Mouse (Mus musculus): Measurements from ENCODE around the gene Usp7. TPM values are rescaled to one million over a fixed set of nuclear protein-coding genes. Genes with fewer than 3 reads are reported as not detected.
A peak's percentile ranks its signal among the peaks of the same experiment; 100 is the strongest.

Usp7 gene
- polyA plus RNA-seq, 1 experiment from 2014 or later: 61.4 TPM

DNA sequence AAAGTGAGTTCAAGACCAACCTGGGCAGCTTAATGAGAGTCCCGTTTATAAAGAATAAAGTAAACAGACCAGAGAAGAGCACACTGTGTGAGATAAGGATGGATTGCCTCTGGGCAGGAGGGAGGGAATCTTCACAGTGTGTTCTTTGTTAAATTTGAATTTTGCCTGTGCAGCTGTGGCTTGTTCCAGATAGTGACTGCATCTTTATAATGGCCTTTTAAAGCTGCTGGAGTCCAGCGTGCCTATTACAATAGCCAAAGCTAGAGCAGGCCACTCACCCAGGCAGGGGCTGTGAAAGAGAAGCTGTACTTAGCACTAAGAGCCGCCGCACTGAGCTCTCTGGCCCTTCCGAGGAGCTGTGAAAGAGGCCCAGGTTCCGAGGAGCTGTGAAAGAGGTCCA lies 146.6 kb downstream of the Usp7 start:
- Histone ChIP-seq H3K36me3 (ENCODE audit: control insufficient read depth, insufficient read depth, low read length) (peaks cover 50% of the 10 kb centered on the region), H3K4me1 (ENCODE audit: control insufficient read depth, insufficient read depth, low read length) (no peaks in the 10 kb centered on the region), H3K27me3 (ENCODE audit: control insufficient read depth, insufficient read depth, low read length) (no peaks in the 10 kb centered on the region), H3K4me3 (ENCODE audit: low read depth, low read length) (no peak overlapping the region), H3K4me2 (ENCODE audit: low read depth, low read length) (no peak overlapping the region), H3K9ac (replicated peaks; ENCODE audit: low read depth, low read length) (no peak overlapping the region), H3K9me3 (ENCODE audit: control insufficient read depth, low read length) (no peaks in the 10 kb centered on the region), H3K27ac (ENCODE audit: low read depth, low read length) (no peak overlapping the region)
- 79% methylated on average over 6 of the region's 6 CpGs for WGBS
- ATAC-seq (ENCODE audit: low read depth): no peak

DNA sequence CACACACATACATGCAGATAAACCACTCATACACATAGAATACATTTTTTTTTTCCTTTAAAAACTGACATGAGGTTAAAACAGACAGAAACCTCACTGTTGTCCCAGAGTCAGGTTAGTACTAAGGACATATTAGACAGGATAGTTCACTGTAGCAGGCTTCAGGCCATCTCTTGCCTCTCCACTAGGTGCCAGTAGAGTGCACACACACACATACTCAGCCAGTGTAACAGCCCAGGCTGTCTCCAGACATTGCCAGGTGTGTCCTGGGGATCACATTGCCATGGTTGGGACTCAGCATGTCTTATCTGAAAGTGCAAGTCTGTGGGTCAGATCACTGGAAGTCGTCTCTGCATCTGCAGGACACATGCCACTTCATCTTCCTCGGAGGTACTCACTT lies 148.3 kb downstream of the Usp7 start:
- WGBS: 82% methylated on average over 2 of the region's 2 CpGs
- Histone ChIP-seq H3K9me3 (ENCODE audit: control insufficient read depth, low read length) (no peaks in the 10 kb centered on the region), H3K36me3 (ENCODE audit: control insufficient read depth, insufficient read depth, low read length) (peaks cover 42% of the 10 kb centered on the region), H3K27ac (ENCODE audit: low read depth, low read length) (no peak overlapping the region), H3K27me3 (ENCODE audit: control insufficient read depth, insufficient read depth, low read length) (no peaks in the 10 kb centered on the region), H3K4me2 (ENCODE audit: low read depth, low read length) (no peak overlapping the region), H3K4me3 (ENCODE audit: low read depth, low read length) (no peak overlapping the region), H3K4me1 (ENCODE audit: control insufficient read depth, insufficient read depth, low read length) (no peaks in the 10 kb centered on the region; the same call in 1 of the 2 replicates), H3K9ac (replicated peaks; ENCODE audit: low read depth, low read length) (no peak overlapping the region)
- ATAC-seq (ENCODE audit: low read depth): peak; percentile 63; the same call in 1 of the 2 replicates

Other genes with a start within 250 kb of the Usp7 start
- gene Pmm2, start 154.6 kb downstream of the Usp7 start, polyA plus RNA-seq (2014; fragmentation: Nextera tagmentation; extraction: Ambion mirVana): 38.7 and 39.4 TPM in 2 replicates
- gene Tmem186, start 154.6 kb downstream of the Usp7 start, polyA plus RNA-seq (2014; fragmentation: Nextera tagmentation; extraction: Ambion mirVana): 13.8 and 17.7 TPM in 2 replicates
- 58.5 and 73.7 TPM in 2 replicates for gene Carhsp1, start 120.2 kb downstream of the Usp7 start, polyA plus RNA-seq (2014; fragmentation: Nextera tagmentation; extraction: Ambion mirVana)
- not detected in 2 replicates for gene Gm5767, start 111.5 kb downstream of the Usp7 start, polyA plus RNA-seq (2014; fragmentation: Nextera tagmentation; extraction: Ambion mirVana)
- gene 1810013L24Rik, start 37.8 kb upstream of the Usp7 start, polyA plus RNA-seq (2014; fragmentation: Nextera tagmentation; extraction: Ambion mirVana): 21.9 and 26.7 TPM in 2 replicates